Mouse (Mus musculus) heart, embryonic 14.5 days (tissue): Measurements from ENCODE around the gene Fdxr. TPM values are rescaled to one million over a fixed set of nuclear protein-coding genes. Genes with fewer than 3 reads are reported as not detected.

ENCODE experiments used
- ATAC-seq: fragments of 200-750 bp; cut with Nextera tagmentation; 2 replicates; pipeline ENCODE4 v1.8.0; 2017; ENCODE audit warnings: low read depth, moderate TSS enrichment; ENCODE audit not compliant: insufficient number of reproducible peaks, insufficient read depth, low FRiP score
- H3K27ac ChIP-seq, 2 experiments: fragments of 200-500 bp in 1 of 2; fragments of 300-500 bp in 1 of 2; sonication (generic) in 1 of 2; replicated peaks in 1 of 2; 2 replicates each; pipeline ENCODE4 v1.5.1; 2012 to 2014; ENCODE audit warnings: low read depth in 2 of 2, low read length in 2 of 2, control low read depth in 1 of 2, mild to moderate bottlenecking in 1 of 2, mixed read lengths in 1 of 2; ENCODE audit not compliant: control insufficient read depth in 1 of 2, insufficient read depth in 1 of 2
- H3K27me3 ChIP-seq: fragments of 300-500 bp; sonication (generic); 2 replicates; pipeline ENCODE4 v1.6.1; 2014; ENCODE audit warnings: mild to moderate bottlenecking, low read length, control low read depth; ENCODE audit not compliant: control insufficient read depth, insufficient read depth
- H3K36me3 ChIP-seq: fragments of 300-500 bp; sonication (generic); 2 replicates; pipeline ENCODE4 v1.6.1; 2014; ENCODE audit warnings: mild to moderate bottlenecking, control low read depth, low read length, mixed read lengths; ENCODE audit not compliant: control insufficient read depth, insufficient read depth
- H3K4me1 ChIP-seq, 2 experiments: fragments of 200-500 bp in 1 of 2; fragments of 300-500 bp in 1 of 2; sonication (generic) in 1 of 2; 2 replicates each; pipeline ENCODE4 v1.6.1; 2012 to 2014; ENCODE audit warnings: low read length in 2 of 2, control low read depth in 1 of 2, mixed read lengths in 1 of 2; ENCODE audit not compliant: control insufficient read depth in 2 of 2, insufficient read depth in 2 of 2
- H3K4me2 ChIP-seq: fragments of 300-500 bp; sonication (generic); 2 replicates; pipeline ENCODE4 v1.6.1; 2014; ENCODE audit warnings: mild to moderate bottlenecking, low read length
- H3K4me3 ChIP-seq, 2 experiments: fragments of 200-500 bp in 1 of 2; fragments of 300-500 bp in 1 of 2; sonication (generic) in 1 of 2; 2 replicates each; pipeline ENCODE4 v1.5.1; 2012 to 2014; ENCODE audit warnings: low read length in 2 of 2, mild to moderate bottlenecking in 2 of 2, control low read depth in 1 of 2, low read depth in 1 of 2, moderate library complexity in 1 of 2; ENCODE audit not compliant: control insufficient read depth in 1 of 2, insufficient read depth in 1 of 2
- H3K9ac ChIP-seq: fragments of 300-500 bp; sonication (generic); 2 replicates; pipeline ENCODE4 v1.6.1; 2014; ENCODE audit warnings: mild to moderate bottlenecking, low read length
- H3K9me3 ChIP-seq: fragments of 300-500 bp; sonication (generic); 2 replicates; pipeline ENCODE4 v1.6.1; 2016; ENCODE audit warnings: low read length, control low read depth; ENCODE audit not compliant: control insufficient read depth
- WGBS: fragments of 180-500 bp; shearing (Covaris S2); extraction: QIAGEN DNeasy Blood & Tissue Kit; methylation state at CpG from one replicate; pipeline ENCODE4 v1.1.7; 2014; 5-methylcytosine and 5-hydroxymethylcytosine counted together
- polyA plus RNA-seq: library from polyadenylated mRNA; unstranded; fragments of >200 nt; fragmentation: Nextera tagmentation; extraction: Ambion mirVana; gene quantifications from 2 replicates; pipeline ENCODE4 v1.2.1, GENCODE M21; 2014

Fdxr gene
- polyA plus RNA-seq, 1 experiment from 2014 or later = 9.3 TPM

DNA sequence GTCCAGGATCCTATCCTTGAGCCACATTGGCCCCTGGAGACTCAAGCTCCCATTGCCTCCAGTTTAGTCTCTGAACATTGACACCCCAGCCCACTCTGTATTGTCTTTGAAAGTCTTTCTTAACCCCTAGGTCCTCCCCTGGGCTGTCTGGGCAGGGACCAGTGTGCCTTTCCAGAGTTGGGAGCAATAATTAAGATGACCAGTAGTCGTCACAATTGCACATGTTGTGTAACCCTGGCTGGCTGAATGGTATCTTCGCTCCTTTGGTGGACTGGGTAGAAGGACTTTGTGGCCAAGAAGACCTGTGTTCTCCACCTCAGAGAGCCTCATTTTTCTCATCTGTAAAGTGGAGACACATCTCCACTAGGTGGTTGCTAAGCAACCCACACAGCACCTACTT is 37.4 kb upstream of the Fdxr start:
- H3K9ac ChIP-seq = no peak overlapping the region
- H3K27me3 ChIP-seq = peaks cover 66% of the 10 kb centered on the region
- H3K9me3 ChIP-seq = no peaks in the 10 kb centered on the region
- peaks cover 0 to 4% of the 10 kb centered on the region in 2 experiments; a peak in 2 of 4 replicates for H3K4me1 ChIP-seq
- H3K4me3 ChIP-seq = no peak overlapping the region
- H3K36me3 ChIP-seq = no peaks in the 10 kb centered on the region
- H3K4me2 ChIP-seq = no peak overlapping the region
- 35% methylated on average over 2 of the region's 2 CpGs for WGBS
- no peak for ATAC-seq
- no peak overlapping the region for H3K27ac ChIP-seq

DNA sequence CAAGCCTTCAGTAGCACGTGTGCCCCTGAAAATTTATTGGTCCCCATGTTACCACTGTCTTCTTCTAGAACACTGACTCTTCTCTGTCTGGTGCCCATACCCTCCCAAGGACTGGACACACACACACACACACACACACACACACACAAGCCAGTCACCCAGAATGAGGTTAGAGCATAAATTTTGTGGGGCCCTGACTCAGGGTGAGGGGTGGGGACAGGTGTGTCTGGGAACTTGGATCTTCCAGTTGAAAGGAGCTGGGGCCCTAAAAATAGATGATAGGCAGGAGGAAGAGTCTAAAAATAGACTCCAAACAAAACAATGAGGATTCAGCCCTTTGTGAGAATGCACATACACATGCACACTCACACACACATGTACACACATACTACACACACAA is 31.9 kb upstream of the Fdxr start:
- peaks cover 6 to 13% of the 10 kb centered on the region in 2 experiments; a peak in 3 of 4 replicates for H3K4me1 ChIP-seq
- H3K9me3 ChIP-seq = no peaks in the 10 kb centered on the region
- H3K27ac ChIP-seq = no peak overlapping the region
- H3K27me3 ChIP-seq = peaks cover 12% of the 10 kb centered on the region
- no peak overlapping the region for H3K4me3 ChIP-seq
- no peak for ATAC-seq
- H3K9ac ChIP-seq = no peak overlapping the region
- WGBS = 57% methylated on average over 1 of the region's 1 CpGs
- no peak overlapping the region for H3K4me2 ChIP-seq
- no peaks in the 10 kb centered on the region for H3K36me3 ChIP-seq

DNA sequence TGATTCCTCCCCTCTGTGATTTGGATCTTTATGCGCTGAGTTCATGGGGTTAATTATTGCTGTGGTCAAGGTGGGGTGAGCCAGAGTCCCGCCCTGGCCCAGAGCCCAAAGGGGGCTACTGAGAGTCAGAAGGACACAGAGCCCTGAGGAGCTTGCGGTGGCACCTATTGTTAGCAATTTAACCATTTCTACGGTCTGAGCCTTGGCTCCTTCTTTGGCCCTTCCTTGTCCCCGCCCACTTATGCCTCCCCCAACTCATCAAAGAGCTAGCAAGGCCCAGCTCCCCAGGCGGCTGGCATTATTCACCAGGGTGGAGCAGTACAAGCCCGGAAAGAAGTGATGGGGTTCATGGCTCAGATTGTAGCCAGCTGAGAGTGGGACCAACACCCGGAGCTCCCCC is 30.0 kb upstream of the Fdxr start, which contains the start of gene Otop2:
Gene Otop2 (plus strand): TSS at position 301 of the 400 bp plus-strand sequence.
- 49% methylated on average over 8 of the region's 8 CpGs for WGBS
- Histone ChIP-seq H3K4me2 (no peak within 1 kb of the TSS), H3K9me3 (no peaks in the 10 kb centered on the region), H3K9ac (no peak within 1 kb of the TSS), H3K4me3 (no peak within 1 kb of the TSS), H3K27ac (no peak within 1 kb of the TSS), H3K36me3 (no peaks in the 10 kb centered on the region), H3K4me1 (peaks cover 6 to 13% of the 10 kb centered on the region in 2 experiments; a peak in 3 of 4 replicates), H3K27me3 (0 out of 2 replicates have a peak, but pooled peaks cover 1% of the 10 kb centered on the region)
- no peak for ATAC-seq

DNA sequence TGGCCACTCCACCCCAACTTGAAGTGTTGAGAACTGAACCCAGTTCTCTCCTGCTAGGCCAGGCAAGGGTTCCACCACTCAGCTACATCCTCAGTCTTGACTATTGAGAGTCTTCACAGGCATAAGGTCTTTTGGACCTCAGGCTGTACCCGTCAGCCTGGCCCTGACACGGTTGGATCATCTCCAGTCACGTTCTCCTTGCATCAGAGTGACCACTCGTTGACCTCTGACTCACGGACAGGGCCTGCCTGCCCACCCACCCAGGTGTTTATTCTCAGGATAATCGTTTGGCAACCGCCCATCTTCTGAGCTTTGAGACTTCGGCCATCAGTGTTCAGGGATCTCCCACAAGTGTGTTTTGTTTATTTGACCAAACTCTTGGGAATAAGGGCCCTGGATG is 26.3 kb upstream of the Fdxr start:
- Histone ChIP-seq H3K27ac (no peak overlapping the region), H3K4me3 (no peak overlapping the region), H3K27me3 (peaks cover 5% of the 10 kb centered on the region), H3K36me3 (no peaks in the 10 kb centered on the region), H3K4me2 (no peak overlapping the region), H3K4me1 (peaks cover 0 to 2% of the 10 kb centered on the region in 2 experiments; a peak in 1 of 4 replicates), H3K9ac (no peak overlapping the region), H3K9me3 (no peaks in the 10 kb centered on the region)
- WGBS = 55% methylated on average over 8 of the region's 8 CpGs
- ATAC-seq = no peak

DNA sequence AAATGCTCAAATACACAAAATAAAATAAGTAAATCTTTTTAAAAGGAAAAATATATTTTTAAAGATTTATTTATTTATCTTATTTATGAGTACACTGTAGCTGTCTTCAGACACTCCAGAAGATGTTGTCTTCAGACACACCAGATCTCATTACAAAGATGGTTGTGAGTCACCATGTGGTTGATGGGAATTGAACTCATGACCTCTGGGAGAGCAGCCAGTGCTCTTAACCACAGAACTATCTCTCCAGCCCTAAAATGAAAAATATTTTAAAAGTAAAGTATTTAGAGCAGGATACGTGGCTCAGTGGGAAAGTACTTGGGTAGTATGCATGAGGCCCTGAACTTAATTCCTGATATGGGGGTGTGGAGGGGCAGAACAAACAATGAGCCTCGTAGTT is 24.5 kb upstream of the Fdxr start:
- WGBS = 83% methylated on average over 2 of the region's 2 CpGs
- Histone ChIP-seq H3K4me3 (no peak overlapping the region), H3K4me2 (no peak overlapping the region), H3K27ac (no peak overlapping the region), H3K9ac (no peak overlapping the region), H3K9me3 (no peaks in the 10 kb centered on the region), H3K4me1 (peaks cover 2 to 4% of the 10 kb centered on the region in 2 experiments; a peak in 1 of 4 replicates), H3K27me3 (peaks cover 12% of the 10 kb centered on the region), H3K36me3 (no peaks in the 10 kb centered on the region)
- no peak for ATAC-seq

DNA sequence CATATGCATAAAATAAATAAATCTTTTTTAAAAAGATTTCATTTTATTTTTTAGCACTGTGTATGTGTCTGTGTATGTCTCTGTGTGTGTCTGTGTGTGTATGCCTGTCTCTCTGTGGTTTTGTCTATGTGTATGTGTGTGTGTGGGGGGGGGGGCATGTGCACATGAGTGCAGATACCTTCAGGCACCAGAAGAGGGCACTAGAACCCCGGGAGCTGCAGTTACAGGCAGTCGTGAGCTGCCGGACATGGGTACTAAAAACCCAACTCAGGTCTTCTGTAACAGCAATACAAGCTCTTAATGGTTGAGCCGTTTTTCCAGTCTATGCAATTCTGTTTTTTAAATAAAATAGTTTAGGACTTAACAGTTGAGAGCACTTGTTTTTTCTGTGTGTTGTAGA is 23.9 kb upstream of the Fdxr start:
- H3K36me3 ChIP-seq = no peaks in the 10 kb centered on the region
- H3K9me3 ChIP-seq = no peaks in the 10 kb centered on the region
- H3K27ac ChIP-seq = no peak overlapping the region
- no peak for ATAC-seq
- 79% methylated on average over 4 of the region's 4 CpGs for WGBS
- peaks cover 2 to 3% of the 10 kb centered on the region in 2 experiments; a peak in 1 of 4 replicates for H3K4me1 ChIP-seq
- H3K27me3 ChIP-seq = peaks cover 12% of the 10 kb centered on the region
- H3K4me2 ChIP-seq = no peak overlapping the region
- H3K4me3 ChIP-seq = no peak overlapping the region
- H3K9ac ChIP-seq = no peak overlapping the region

DNA sequence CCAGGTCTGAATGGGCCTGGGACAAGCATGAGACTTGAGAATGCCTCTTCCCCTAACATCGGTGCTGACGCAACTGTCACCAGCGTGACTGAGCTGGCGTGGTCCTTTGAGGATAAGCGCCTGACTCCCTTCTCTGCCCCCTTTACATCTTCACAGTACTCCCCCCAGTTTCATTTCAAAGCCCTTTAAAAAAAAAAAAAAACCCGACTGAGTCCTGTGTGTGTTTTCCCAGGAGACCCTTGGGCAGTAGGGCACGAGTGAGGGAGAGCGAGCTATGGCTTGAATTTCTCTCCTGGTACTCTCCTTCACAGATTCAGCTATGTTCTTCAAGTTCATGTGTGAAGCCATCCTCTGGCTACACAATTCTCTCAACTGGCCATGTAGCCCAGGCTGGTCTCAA is 21.3 kb upstream of the Fdxr start:
- no peak for ATAC-seq
- H3K4me2 ChIP-seq = no peak overlapping the region

DNA sequence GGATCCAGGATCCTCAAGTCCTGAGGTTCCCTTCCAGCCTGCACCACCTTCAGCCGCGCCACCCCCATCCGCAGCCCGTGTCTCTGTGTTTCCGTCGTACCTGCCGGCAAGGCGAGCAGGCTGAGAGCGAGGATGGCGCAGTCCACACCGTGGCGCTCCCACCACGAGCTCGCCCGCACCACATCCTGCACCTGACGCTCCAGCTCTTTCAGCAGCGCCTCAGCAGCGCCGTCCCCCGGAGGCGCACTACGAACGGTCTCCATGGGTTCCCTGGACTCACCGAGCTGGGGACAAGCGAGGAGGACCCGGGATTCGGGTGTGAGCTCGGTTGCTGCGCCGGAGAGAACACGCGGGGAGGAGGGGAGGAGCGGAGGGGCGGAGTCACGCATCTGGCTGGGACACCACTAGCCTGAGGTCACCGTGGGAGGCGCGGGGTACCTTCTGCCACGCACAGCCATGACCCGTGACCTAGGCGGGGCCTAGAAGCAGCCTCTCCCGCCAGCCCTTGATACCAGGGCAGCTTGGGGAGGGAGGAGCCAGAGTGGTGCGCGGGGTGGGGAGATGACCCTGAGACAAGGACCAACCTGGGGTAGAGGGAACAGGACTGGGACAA is 20.5 kb upstream of the Fdxr start, which contains the start of gene Fads6:
Gene Fads6 (minus strand): TSS at position 450 of the 613 bp plus-strand sequence.
- ATAC-seq = peak; percentile 23; the same call in 1 of the 2 replicates
- peak within 1 kb of the TSS; percentile 83 for H3K4me2 ChIP-seq
- under 1% methylated on average over 44 of the region's 44 CpGs for WGBS
- peak within 1 kb of the TSS; percentile 56 for H3K9ac ChIP-seq
- H3K36me3 ChIP-seq = no peaks in the 10 kb centered on the region
- H3K27me3 ChIP-seq = peaks cover 12% of the 10 kb centered on the region
- H3K27ac ChIP-seq = no peak within 1 kb of the TSS
- H3K4me1 ChIP-seq = peaks cover 9 to 10% of the 10 kb centered on the region in 2 experiments; a peak in 3 of 4 replicates
- H3K9me3 ChIP-seq = no peaks in the 10 kb centered on the region
- peak within 1 kb of the TSS; percentile 40 to 42 for H3K4me3 ChIP-seq

More for the DNA sequence above, 21.3 kb upstream of the Fdxr start:
- Histone ChIP-seq H3K4me3 (no peak overlapping the region), H3K9me3 (no peaks in the 10 kb centered on the region), H3K36me3 (no peaks in the 10 kb centered on the region), H3K4me1 (peaks cover 2 to 3% of the 10 kb centered on the region in 2 experiments; a peak in 1 of 4 replicates), H3K27ac (no peak overlapping the region), H3K9ac (no peak overlapping the region), H3K27me3 (peaks cover 12% of the 10 kb centered on the region)
- WGBS = 48% methylated on average over 8 of the region's 8 CpGs
